Mouse (Mus musculus) megakaryocyte progenitor cell, adult 5-6 weeks (primary cell): ENCODE measurements around the gene Tmem171. TPM values are rescaled to one million over a fixed set of nuclear protein-coding genes. Genes with fewer than 3 reads are reported as not detected.

Experiments
- ATAC-seq: replicated peaks from 2 replicates; pipeline ENCODE4 v1.8.0; 2016; ENCODE audit warnings: mild to moderate bottlenecking, moderate TSS enrichment, inconsistent platforms; ENCODE audit not compliant: poor library complexity
- total RNA-seq, 2 experiments: library from RNA; stranded (forward) in 1 of 2; stranded (reverse) in 1 of 2; fragments of 157-497, 149-512 nt in 1 of 2; fragments of 200-1000 nt in 1 of 2; gene quantifications; 2 replicates each; pipeline versions ENCODE4 v1.2.3 to v1.2.4; 2015 to 2017

Tmem171 gene
- total RNA-seq, 2 experiments from 2014 or later, result 0.57 TPM; not detected in 1

DNA sequence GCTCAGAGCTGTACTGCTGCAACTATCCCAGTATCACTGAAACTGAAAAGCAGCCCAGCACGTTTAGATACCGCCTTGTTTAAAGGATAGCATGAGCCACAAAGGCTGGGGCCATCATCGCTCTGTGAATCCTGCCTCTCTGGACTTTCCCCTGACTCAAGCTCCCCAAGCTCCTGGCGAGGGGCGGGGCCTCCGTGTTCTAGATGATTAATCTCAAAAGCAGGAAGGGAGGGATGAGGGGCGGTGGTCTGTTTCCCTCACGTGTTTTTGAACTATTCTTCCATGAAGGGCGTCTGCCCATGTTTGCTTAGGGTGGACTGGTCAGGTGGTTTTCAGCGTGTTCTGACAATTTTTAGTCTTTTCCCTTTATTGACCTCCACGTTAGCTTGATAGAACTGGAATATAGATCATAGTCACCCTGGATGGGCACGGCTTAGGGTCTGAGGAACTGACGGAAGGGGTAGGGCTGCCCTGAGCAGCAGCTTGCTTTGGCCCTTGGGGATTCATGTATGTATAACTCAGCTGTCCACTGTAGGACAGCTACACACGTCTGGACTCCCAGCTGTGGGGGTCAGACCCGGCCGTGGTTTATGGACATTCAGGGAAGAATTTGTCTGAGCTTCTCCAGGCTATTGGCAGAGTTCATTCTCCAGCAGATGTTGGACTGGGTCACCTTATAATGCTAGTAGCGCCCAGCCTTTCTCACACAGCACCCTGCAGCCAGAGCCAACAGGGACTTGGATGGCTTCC lies 43.2 kb downstream of the Tmem171 start:
- ATAC-seq, result no peak

DNA sequence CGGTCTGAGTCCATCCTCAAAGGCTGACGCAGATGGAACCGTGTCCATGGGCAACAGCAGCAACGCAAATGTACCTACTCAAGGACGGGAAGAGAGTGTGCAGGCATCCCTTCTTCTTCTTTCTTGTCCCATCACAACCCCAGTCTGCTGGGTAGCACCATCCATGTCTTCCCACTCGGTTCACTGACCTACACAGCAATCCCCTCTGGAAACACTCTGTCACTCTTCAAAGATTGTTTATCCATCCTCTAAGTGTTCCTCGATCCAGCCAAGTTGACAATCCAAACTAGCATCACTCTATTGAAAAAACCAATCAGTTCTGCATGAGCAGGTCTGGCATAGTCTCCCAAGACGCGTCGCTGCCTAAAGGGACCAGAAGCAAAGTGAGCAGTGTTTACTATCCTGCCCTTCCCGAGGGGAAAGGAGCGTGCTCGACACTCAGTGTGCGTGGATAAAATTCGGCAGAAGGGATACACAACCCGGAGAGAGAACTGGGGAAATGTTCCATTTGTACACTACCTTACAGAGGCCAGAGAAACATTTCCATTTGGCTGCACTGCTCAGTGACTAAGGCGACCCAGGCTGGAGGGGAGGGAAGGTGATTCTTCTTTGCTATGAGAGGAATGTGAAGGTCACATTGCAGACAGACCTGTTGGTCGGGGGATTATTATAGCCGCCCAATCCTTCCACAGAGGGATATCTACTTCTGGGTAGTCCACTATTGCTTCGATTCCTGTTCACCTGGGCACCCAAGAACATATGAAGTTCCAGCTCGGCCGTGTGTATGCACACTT lies 46.7 kb downstream of the Tmem171 start:
- ATAC-seq, result no peak

DNA sequence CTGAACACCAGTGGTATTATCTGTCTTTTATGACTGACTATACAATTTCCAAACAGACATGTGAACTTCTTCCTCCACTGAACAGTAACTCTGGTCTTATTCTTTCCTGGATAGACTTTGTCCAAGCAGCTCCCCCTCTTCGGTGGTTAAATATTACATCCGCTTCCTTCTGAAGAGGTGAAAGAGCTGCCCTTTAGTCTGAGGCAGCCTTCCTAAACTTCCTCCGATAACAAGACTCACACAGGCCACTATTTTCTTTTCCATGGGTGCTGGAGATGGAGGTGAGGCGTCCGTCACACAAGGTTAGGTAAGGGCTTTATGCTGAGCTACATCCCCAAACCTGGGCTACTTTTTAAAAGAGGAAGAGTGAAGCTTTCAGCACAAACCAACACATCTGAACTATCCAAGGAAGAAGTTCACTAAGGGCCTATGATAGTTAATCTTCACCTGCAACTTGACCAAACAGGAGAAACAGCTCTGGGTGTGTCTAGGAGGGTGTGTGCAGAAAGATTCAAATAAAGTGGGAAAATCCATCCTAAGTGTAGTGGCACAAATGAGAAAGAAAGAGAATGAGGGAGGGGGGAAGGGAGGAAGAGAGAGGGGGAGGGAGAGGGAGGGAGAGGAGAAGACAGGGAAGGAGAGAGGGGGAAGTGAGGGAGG lies 56.0 kb downstream of the Tmem171 start:
- no peak for ATAC-seq

GRCm38 (mm10) chr13:98637145-98637544 lies 57.5 kb downstream of the Tmem171 start, which contains the start of gene Tmem174:
TSS of gene Tmem174 (minus strand) at chr13:98637410.
- no peak for ATAC-seq

- ATAC-seq, result no peak
Measured at GRCm38 (mm10) chr13:98636571-98636970, 58.1 kb downstream of the Tmem171 start.

Other genes with a start within 250 kb of the Tmem171 start
- gene Gm10320, start 202.8 kb downstream of the Tmem171 start, total RNA-seq (2015), result 14.4 and 15.0 TPM in 2 replicates
- gene Gm10320, start 202.8 kb downstream of the Tmem171 start, total RNA-seq (2017), result 0.54 and 1.7 TPM in 2 replicates
- gene Tmem174, start 57.4 kb downstream of the Tmem171 start, total RNA-seq (2015), result not detected in 2 replicates
- not detected in 2 replicates for gene Tmem174, start 57.4 kb downstream of the Tmem171 start, total RNA-seq (2017)
- 41.8 and 51.1 TPM in 2 replicates for gene Fcho2, start 120.6 kb upstream of the Tmem171 start, total RNA-seq (2015)
- 10.7 and 15.9 TPM in 2 replicates for gene Fcho2, start 120.6 kb upstream of the Tmem171 start, total RNA-seq (2017)
- gene Tnpo1, start 231.6 kb upstream of the Tmem171 start, total RNA-seq (2015), result 119 and 129 TPM in 2 replicates
- 108 and 129 TPM in 2 replicates for gene Tnpo1, start 231.6 kb upstream of the Tmem171 start, total RNA-seq (2017)